Mouse (Mus musculus): ENCODE measurements around the gene Abca4.
"Not testable (repeated sequence)": the region's sequence is repeated elsewhere in the genome, so short reads cannot be mapped to it uniquely, and the experiment has no call there.

Gene Abca4

DNA sequence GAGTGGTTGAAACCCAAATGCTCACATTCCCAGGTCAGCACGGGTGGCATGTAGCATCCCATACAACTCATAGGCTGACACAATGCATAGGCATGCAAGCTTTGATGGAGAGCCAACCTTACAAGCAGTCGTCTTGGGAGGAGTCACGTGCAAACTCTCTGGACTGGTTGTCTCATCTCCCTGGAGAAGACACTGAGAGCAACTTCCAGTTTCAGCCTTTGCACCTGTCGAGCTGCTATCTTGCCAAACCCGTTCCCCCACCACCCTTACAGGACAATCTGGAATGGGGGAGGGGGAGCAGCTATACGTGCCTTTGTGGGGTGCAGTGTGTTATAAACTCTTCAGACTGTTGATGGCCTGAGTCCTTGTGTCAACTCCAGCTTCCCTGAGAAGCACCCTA is 4.9 kb downstream of the Abca4 start:
- in situ Hi-C loops (cut with MboI, MseI) = loop anchor here (25.0 kb wide), 1 partner anchor 1062 kb away; no protein-coding TSS in a partner anchor

GRCm38 (mm10) chr3:122058439-122059198 is 14.4 kb downstream of the Abca4 start:
- in situ Hi-C loops (cut with MboI, MseI) = no loop called here

GRCm38 (mm10) chr3:122062586-122062985 is 18.3 kb downstream of the Abca4 start:
- in situ Hi-C loops (cut with MboI, MseI) = no loop called here

DNA sequence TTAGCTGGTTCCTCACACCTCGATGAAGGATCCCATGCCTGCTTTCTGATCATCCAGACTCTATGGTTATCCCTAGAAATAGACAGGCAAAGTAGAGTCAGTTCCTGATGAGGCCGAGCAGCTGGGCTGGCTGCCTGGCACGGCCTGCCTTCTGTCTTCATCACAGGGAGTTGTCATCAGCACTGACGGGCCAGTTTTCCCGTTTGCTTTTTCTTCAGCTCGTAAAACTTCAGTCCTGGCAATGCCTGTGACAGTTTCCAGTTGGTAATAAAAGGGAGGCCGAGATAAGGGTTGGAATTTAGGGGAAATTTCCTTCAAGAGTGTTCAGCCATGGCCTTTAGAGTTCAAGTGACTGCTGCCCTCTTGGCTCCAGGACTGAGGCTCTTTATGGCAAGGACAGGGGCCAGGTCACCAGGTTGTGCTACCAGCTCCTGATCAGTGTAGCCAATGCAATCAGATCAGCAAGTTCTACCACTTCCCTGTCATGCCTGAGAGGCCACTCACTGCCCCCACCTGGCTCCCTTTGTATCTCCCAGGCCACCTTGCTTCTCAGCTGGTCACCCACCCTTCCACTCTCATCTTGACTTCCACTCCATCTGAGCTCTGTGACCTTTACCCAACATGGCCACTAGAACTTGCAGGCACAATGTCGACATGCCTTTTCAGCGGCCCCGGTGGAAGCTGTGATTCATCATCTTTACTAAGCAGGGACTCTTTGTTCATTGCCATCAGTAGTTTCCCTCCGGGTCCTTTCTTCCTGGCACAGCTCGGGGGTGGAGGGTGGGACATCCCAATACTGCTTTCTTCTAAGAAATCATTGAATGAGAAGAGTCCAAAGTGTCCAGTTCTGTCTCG is 20.5 kb downstream of the Abca4 start:
- in situ Hi-C loops (cut with MboI, MseI) = no loop called here

GRCm38 (mm10) chr3:122071769-122072168 is 27.5 kb downstream of the Abca4 start:
- in situ Hi-C loops (cut with MboI, MseI) = no loop called here

DNA sequence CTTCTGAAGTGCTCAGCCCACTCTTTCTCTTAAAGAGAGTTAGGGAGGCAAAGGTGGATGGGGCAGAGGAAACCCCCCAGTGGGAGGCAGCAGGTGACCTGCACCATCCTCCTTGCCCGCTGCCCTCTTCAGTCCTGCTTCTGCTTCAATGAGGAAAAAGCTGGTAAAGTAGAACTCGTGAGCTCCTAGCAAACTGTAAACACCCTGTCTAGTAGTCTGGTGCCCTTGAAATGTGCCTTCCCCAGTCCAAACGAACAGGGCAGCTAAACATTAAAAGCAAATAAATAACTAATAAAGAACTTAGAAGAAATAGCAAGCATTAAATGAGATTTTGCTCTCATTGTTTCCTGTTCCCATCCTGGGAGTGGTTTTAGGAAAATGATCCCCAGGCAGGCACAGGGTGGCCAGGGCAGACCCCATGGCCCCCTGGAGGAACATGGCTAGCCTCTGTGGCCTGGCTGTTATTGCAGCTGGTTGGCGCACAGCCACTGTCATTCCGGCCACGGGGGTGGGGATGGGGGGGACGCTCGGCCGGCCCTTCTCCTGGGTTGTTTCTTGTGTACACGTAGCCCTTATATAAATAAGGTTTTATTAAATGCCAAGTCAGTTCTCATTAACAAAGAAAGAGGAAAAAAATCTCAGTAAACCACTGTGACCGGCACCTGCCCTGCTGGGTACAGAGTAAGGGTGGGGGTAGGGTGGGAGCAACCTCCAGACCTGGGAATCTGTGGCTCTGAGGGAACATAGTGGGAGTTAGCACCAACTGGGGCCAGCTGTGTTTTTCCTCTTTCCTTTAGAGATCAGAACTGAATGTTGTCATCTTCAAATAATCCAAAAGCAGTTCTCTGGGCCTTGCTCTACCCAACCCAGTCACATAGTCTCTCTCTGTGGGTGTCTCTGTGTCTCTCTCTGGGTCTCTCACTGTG is 28.7 kb downstream of the Abca4 start:
- in situ Hi-C loops (cut with MboI, MseI) = no loop called here

- in situ Hi-C loops (cut with MboI, MseI) = no loop called here
Observed at GRCm38 (mm10) chr3:122073595-122073994, 29.4 kb downstream of the Abca4 start.

- in situ Hi-C loops (cut with MboI, MseI) = no loop called here
Observed at GRCm38 (mm10) chr3:122074334-122074733, 30.1 kb downstream of the Abca4 start.

DNA sequence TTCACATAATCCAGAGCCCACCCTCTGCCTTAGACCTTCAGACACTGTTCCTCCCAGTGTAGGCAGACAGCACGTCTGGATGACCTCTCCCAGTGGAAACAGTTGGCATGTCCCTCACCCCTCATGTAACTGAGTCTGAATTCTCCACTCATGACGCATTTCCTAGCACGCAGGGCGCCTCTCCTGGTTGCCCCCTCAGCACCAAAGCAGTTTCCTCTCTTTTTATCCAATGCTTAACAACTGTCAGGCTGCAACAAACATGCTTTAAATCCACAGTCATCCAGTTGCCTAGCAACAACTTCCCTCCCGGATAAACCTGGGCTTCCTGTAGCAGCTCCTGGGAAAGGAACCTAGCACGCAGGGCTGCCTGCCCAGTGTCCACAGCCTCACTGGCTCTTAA is 33.9 kb downstream of the Abca4 start:
- in situ Hi-C loops (cut with MboI, MseI) = no loop called here

- in situ Hi-C loops (cut with MboI, MseI) = no loop called here
Observed at GRCm38 (mm10) chr3:122079172-122079571, 34.9 kb downstream of the Abca4 start.

DNA sequence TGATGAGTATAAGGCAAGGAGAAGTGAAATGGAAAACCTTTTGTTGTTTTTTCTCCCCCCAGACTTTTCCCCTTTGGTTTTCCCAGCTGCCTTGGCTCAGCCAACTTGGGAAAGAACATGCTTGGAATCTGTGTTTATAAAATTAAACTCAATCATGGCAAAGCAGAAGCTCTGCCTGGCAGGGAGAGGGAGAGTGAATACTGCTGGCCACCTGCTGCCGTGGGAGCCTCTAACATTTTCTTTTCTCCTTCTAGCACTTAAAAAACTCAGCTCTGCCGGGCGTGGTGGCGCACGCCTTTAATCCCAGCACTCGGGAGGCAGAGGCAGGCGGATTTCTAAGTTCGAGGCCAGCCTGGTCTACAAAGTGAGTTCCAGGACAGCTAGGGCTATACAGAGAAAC is 37.4 kb downstream of the Abca4 start:
- in situ Hi-C loops (cut with MboI, MseI) = not testable (repeated sequence)

GRCm38 (mm10) chr3:122082338-122082737 is 38.1 kb downstream of the Abca4 start:
- in situ Hi-C loops (cut with MboI, MseI) = no loop called here

DNA sequence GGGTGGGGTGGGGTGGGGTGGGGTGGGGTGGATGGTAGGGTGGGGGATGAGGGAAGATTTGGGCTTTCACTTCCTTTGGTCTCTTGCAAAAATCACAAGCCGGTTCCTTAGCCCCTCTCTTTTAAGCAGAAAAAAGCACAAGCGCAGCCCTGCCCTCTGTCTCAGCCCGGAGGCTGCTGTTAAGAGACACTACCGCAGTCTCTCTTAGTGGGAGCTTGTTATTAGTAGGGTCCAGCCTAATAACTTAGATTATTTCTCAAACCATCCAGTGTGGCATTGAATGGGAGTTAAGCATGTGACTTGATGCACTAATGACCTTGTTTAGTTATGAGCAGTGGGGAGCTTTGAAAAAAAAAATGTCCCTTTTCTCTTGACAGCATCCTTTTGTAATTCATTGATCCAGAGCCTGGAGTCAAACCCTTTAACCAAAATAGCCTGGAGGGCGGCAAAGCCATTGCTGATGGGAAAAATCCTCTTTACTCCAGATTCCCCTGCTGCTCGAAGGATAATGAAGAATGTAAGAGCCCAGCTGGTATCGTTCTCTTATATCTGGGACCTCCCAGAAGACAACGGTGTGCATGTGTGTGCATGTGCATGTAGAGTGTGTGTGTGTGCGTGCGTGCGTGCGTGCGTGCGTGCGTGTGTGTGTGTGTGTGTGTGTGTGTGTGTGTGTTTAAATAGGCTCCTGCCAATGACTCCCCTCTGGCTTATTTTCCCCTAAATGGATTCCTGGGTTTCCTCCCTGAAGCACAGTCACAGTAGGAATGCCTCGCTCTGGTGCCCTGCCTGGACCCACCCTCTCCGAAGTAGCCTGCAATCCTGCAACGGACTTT is 41.1 kb downstream of the Abca4 start:
- in situ Hi-C loops (cut with MboI, MseI) = no loop called here

DNA sequence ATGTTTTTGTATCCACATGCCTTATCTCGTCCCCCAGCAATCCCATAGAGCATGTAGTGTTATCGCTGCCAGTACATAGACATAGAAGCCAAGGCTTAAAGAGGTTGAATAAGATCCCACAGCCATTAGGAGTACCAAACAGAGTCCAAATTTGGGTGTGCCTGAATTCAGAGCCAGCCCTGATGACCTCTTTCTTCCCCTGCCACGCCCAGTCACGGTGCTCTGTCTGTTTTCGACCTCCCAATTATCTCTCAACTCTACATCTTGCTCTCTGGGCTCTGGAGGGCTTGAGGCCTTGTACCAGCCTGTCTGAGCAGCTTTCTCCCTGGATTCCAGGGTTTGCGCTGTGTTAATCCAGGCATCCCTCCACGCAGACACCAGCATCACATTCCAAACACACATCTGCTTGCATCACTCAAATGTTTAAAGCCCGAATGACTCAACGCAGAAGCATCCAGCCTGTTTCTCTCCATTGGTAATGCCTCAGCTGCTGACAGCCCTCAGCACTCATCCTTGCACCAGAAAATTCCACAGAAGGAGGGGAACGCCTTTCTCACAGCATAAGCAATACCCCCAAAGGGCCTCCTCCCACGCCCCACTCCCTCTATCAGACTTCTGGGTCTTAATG is 43.9 kb downstream of the Abca4 start:
- in situ Hi-C loops (cut with MboI, MseI) = no loop called here

DNA sequence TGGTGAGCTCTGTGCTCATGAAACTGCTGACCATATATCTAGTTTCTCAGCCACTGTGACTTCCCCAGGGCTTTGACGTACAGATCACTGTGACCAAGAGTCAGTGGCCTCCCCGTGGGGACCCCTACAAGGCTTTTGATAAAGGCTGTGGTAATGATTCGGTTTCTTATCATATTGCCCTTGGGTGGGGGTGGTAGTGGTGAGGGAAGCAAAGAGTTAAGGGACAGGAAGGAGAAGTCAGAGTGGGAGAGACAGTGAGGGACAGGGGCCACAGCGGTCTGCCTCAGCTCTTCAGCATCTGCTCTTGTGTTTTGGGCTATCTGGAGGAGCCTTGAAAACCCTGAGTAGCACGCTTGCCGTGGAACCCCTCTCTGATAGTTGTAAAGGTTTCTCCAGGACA is 46.1 kb downstream of the Abca4 start:
- in situ Hi-C loops (cut with MboI, MseI) = no loop called here

- in situ Hi-C loops (cut with MboI, MseI) = loop anchor here (10.0 kb wide), 1 partner anchor 125 kb away; no protein-coding TSS in a partner anchor
Observed at GRCm38 (mm10) chr3:122099713-122100112, 55.5 kb downstream of the Abca4 start.

- in situ Hi-C loops (cut with MboI, MseI) = loop anchor here (10.0 kb wide), 1 partner anchor 127 kb away; no protein-coding TSS in a partner anchor
Observed at GRCm38 (mm10) chr3:122102091-122102490, 57.8 kb downstream of the Abca4 start.

GRCm38 (mm10) chr3:122103864-122104808 is 59.9 kb downstream of the Abca4 start:
- in situ Hi-C loops (cut with MboI, MseI) = loop anchor here (10.0 kb wide), 1 partner anchor 129 kb away; no protein-coding TSS in a partner anchor

- in situ Hi-C loops (cut with MboI, MseI) = loop anchor here (10.0 kb wide), 1 partner anchor 132 kb away; no protein-coding TSS in a partner anchor
Observed at GRCm38 (mm10) chr3:122106920-122107319, 62.7 kb downstream of the Abca4 start.

Measured in T-helper 1 cell (primary cell).